Mouse (Mus musculus): ENCODE measurements around the gene Atp2a2. TPM values are rescaled to one million over a fixed set of nuclear protein-coding genes. Genes with fewer than 3 reads are reported as not detected.

Gene Atp2a2
- polyA plus RNA-seq, 1 experiment from 2014 or later, result 239 TPM

GRCm38 (mm10) chr5:122529913-122530604, 28.0 kb upstream of the Atp2a2 start:
- ATAC-seq (no peak), DNase-seq (ENCODE audit: low read depth, low spot score) (no peak)
- H3K27me3 ChIP-seq, result no peaks in the 10 kb centered on the region
- no peak for TF ChIP-seq CTCF (IDR thresholded peaks at IDR 0.05)
- in situ Hi-C loops (cut with MboI; ENCODE audit: low pct_unique_long_range_greater_than_20kb), result no loop called here
- ChIA-PET CTCF (interaction anchor here (0.8 to 1.0 kb wide), 2 partner anchors 17 to 19 kb away, joined by 3 read pairs; no protein-coding TSS in a partner anchor), POLR2A (interaction anchor here (0.9 to 1.0 kb wide), 2 partner anchors 9 to 17 kb away, joined by 3 read pairs; no protein-coding TSS in a partner anchor)

- ChIA-PET CTCF (interaction anchor here (1.0 kb wide), 1 partner anchor 20 kb away, joined by 3 read pairs; no protein-coding TSS in a partner anchor), POLR2A (no interaction called here)
- TF ChIP-seq CTCF (IDR thresholded peaks at IDR 0.05), result no peak
- in situ Hi-C loops (cut with MboI; ENCODE audit: low pct_unique_long_range_greater_than_20kb), result no loop called here
- ATAC-seq, result no peak
- no peaks in the 10 kb centered on the region for H3K27me3 ChIP-seq
- no peak for DNase-seq (ENCODE audit: low read depth, low spot score)
Measured at GRCm38 (mm10) chr5:122529316-122529715, 27.3 kb upstream of the Atp2a2 start.

GRCm38 (mm10) chr5:122528591-122528990, 26.6 kb upstream of the Atp2a2 start:
- H3K27me3 ChIP-seq, result no peaks in the 10 kb centered on the region
- in situ Hi-C loops (cut with MboI; ENCODE audit: low pct_unique_long_range_greater_than_20kb), result no loop called here
- POLR2A ChIA-PET, result interaction anchor here (1.1 kb wide), 1 partner anchor 179 kb away, joined by 3 read pairs; the partner anchor contains the start of gene P2rx4
- CTCF ChIA-PET, result no interaction called here
- TF ChIP-seq CTCF (IDR thresholded peaks at IDR 0.05), result no peak
- no peak for DNase-seq (ENCODE audit: low read depth, low spot score)
- no peak for ATAC-seq

GRCm38 (mm10) chr5:122527761-122528160, 25.7 kb upstream of the Atp2a2 start:
- in situ Hi-C loops (cut with MboI; ENCODE audit: low pct_unique_long_range_greater_than_20kb), result no loop called here
- no peaks in the 10 kb centered on the region for H3K27me3 ChIP-seq
- ChIA-PET CTCF (interaction anchor here (1.7 kb wide), 1 partner anchor 11 kb away, joined by 5 read pairs; no protein-coding TSS in a partner anchor), POLR2A (interaction anchor here (0.6 to 1.1 kb wide), 2 partner anchors 49 to 180 kb away, joined by 3 read pairs; partner anchors contain the start of gene P2rx4)
- ATAC-seq (no peak), DNase-seq (ENCODE audit: low read depth, low spot score) (no peak)
- no peak for TF ChIP-seq CTCF (IDR thresholded peaks at IDR 0.05)

- ChIA-PET CTCF (interaction anchor here (1.7 kb wide), 1 partner anchor 11 kb away, joined by 5 read pairs; no protein-coding TSS in a partner anchor), POLR2A (no interaction called here)
- in situ Hi-C loops (cut with MboI; ENCODE audit: low pct_unique_long_range_greater_than_20kb), result no loop called here
- ATAC-seq (no peak), DNase-seq (ENCODE audit: low read depth, low spot score) (no peak)
- H3K27me3 ChIP-seq, result no peaks in the 10 kb centered on the region
- TF ChIP-seq CTCF (IDR thresholded peaks at IDR 0.05), result no peak
Measured at GRCm38 (mm10) chr5:122526878-122527730, 25.1 kb upstream of the Atp2a2 start.

- POLR2A ChIA-PET, result no interaction called here
- CTCF ChIA-PET, result interaction anchor here (1.4 to 1.7 kb wide), 2 partner anchors 12 to 56 kb away, joined by 3 to 5 read pairs; no protein-coding TSS in a partner anchor
- no peak for TF ChIP-seq CTCF (IDR thresholded peaks at IDR 0.05)
- ATAC-seq (no peak), DNase-seq (ENCODE audit: low read depth, low spot score) (no peak)
- H3K27me3 ChIP-seq, result no peaks in the 10 kb centered on the region
- in situ Hi-C loops (cut with MboI; ENCODE audit: low pct_unique_long_range_greater_than_20kb), result no loop called here
Measured at GRCm38 (mm10) chr5:122526405-122526804, 24.4 kb upstream of the Atp2a2 start.

GRCm38 (mm10) chr5:122525238-122525931, 23.4 kb upstream of the Atp2a2 start:
- in situ Hi-C loops (cut with MboI; ENCODE audit: low pct_unique_long_range_greater_than_20kb), result no loop called here
- ATAC-seq (no peak), DNase-seq (ENCODE audit: low read depth, low spot score) (no peak)
- no peaks in the 10 kb centered on the region for H3K27me3 ChIP-seq
- ChIA-PET POLR2A (no interaction called here), CTCF (interaction anchor here (0.8 to 1.8 kb wide), 3 partner anchors 11 to 55 kb away, joined by 3 to 4 read pairs (median 3); no protein-coding TSS in a partner anchor)
- no peak for TF ChIP-seq CTCF (IDR thresholded peaks at IDR 0.05)

- TF ChIP-seq CTCF (IDR thresholded peaks at IDR 0.05), result no peak
- DNase-seq (ENCODE audit: low read depth, low spot score) (no peak), ATAC-seq (no peak)
- H3K27me3 ChIP-seq, result no peaks in the 10 kb centered on the region
- ChIA-PET POLR2A (no interaction called here), CTCF (interaction anchor here (1.4 to 1.8 kb wide), 2 partner anchors 22 to 55 kb away, joined by 3 to 4 read pairs; no protein-coding TSS in a partner anchor)
- in situ Hi-C loops (cut with MboI; ENCODE audit: low pct_unique_long_range_greater_than_20kb), result no loop called here
Measured at GRCm38 (mm10) chr5:122524854-122525237, 22.8 kb upstream of the Atp2a2 start.

- TF ChIP-seq CTCF (IDR thresholded peaks at IDR 0.05), result no peak
- ChIA-PET CTCF (interaction anchor here (1.8 kb wide), 1 partner anchor 23 kb away, joined by 4 read pairs; no protein-coding TSS in a partner anchor), POLR2A (no interaction called here)
- ATAC-seq (no peak), DNase-seq (ENCODE audit: low read depth, low spot score) (no peak)
- H3K27me3 ChIP-seq, result no peaks in the 10 kb centered on the region
- in situ Hi-C loops (cut with MboI; ENCODE audit: low pct_unique_long_range_greater_than_20kb), result no loop called here
Measured at GRCm38 (mm10) chr5:122524244-122524643, 22.2 kb upstream of the Atp2a2 start.

- ATAC-seq (no peak), DNase-seq (ENCODE audit: low read depth, low spot score) (no peak)
- H3K27me3 ChIP-seq, result no peaks in the 10 kb centered on the region
- ChIA-PET CTCF (no interaction called here), POLR2A (no interaction called here)
- in situ Hi-C loops (cut with MboI; ENCODE audit: low pct_unique_long_range_greater_than_20kb), result no loop called here
- no peak for TF ChIP-seq CTCF (IDR thresholded peaks at IDR 0.05)
Measured at GRCm38 (mm10) chr5:122521130-122521473, 19.1 kb upstream of the Atp2a2 start.
